Mouse (Mus musculus) megakaryocyte, embryonic 14.5 days (primary cell): ENCODE measurements around the gene Ccdc185. TPM values are rescaled to one million over a fixed set of nuclear protein-coding genes. Genes with fewer than 3 reads are reported as not detected.
A peak's percentile ranks its signal among the peaks of the same experiment; 100 is the strongest.

ENCODE experiments used
- H3K27me3 ChIP-seq: replicated peaks from 2 replicates; pipeline ENCODE3; 2012; ENCODE audit warnings: inconsistent platforms
- H3K36me3 ChIP-seq: replicated peaks from 2 replicates; pipeline ENCODE3; 2012; ENCODE audit warnings: low read length, inconsistent platforms, mixed read lengths
- H3K4me1 ChIP-seq: 2 replicates; pipeline ENCODE4 v1.6.1; 2012; ENCODE audit warnings: inconsistent platforms
- H3K4me3 ChIP-seq: replicated peaks from 2 replicates; pipeline ENCODE3; 2012; ENCODE audit warnings: moderate library complexity, mild to moderate bottlenecking, inconsistent platforms
- H3K9me3 ChIP-seq: 2 replicates; pipeline ENCODE4 v1.6.1; 2012; ENCODE audit warnings: inconsistent platforms
- FLI1 ChIP-seq: IDR thresholded peaks from 2 replicates; pipeline ENCODE4 v1.6.1; 2012; ENCODE audit warnings: low read length, inconsistent platforms, mixed read lengths
- GATA1 ChIP-seq: IDR thresholded peaks from 3 replicates; pipeline ENCODE4 v1.6.1; 2012; ENCODE audit warnings: mixed read lengths, low read length, inconsistent platforms, borderline replicate concordance
- polyA plus RNA-seq: library from polyadenylated mRNA; stranded (reverse); fragments of >175 nt; gene quantifications from 2 replicates; pipeline ENCODE4 v1.2.3, GENCODE M21; 2012; ENCODE audit warnings: low replicate concordance; ENCODE audit not compliant: insufficient read depth

Gene Ccdc185
- polyA plus RNA-seq, 1 experiment: not detected

GRCm38 (mm10) chr1:182753694-182754093 lies 4.7 kb upstream of the Ccdc185 start:
- Histone ChIP-seq H3K36me3 (no peaks in the 10 kb centered on the region), H3K4me1 (no peaks in the 10 kb centered on the region; the same call in 1 of the 2 replicates), H3K27me3 (peaks cover 6% of the 10 kb centered on the region), H3K4me3 (no peak overlapping the region), H3K9me3 (peaks cover 5% of the 10 kb centered on the region; the same call in 1 of the 2 replicates)
- no peak for TF ChIP-seq FLI1
- TF ChIP-seq GATA1: no peak

DNA sequence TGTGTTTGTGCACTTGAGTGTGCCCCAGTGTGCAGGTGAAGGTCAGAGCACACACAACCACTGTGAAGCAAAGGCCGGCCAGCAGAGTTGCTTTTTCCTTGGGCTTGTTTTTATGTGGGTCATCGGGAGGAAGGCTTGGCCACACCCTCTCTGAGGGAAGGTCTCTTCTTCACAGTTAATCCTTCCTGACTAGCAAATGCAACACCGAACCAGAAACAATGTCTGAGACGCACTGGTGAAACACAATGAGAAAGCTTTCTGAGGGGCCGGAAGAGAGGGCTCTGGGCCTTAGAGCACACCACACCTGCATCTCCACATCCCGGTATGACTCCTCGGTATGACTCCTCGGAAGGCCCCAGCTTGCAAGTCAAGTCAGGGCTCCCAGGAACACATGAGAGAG lies 2.3 kb upstream of the Ccdc185 start:
- peaks cover 11% of the 10 kb centered on the region; the same call in 1 of the 2 replicates for H3K9me3 ChIP-seq

GRCm38 (mm10) chr1:182747834-182748233 lies 1.1 kb downstream of the Ccdc185 start:
- Histone ChIP-seq H3K4me1 (no peaks in the 10 kb centered on the region), H3K9me3 (peaks cover 11% of the 10 kb centered on the region; the same call in 1 of the 2 replicates), H3K36me3 (no peaks in the 10 kb centered on the region), H3K4me3 (no peak overlapping the region), H3K27me3 (peaks cover 10% of the 10 kb centered on the region)
- TF ChIP-seq GATA1: no peak
- no peak for TF ChIP-seq FLI1

More for the DNA sequence above, 2.3 kb upstream of the Ccdc185 start:
- H3K4me1 ChIP-seq: no peaks in the 10 kb centered on the region; the same call in 1 of the 2 replicates
- no peaks in the 10 kb centered on the region for H3K36me3 ChIP-seq
- TF ChIP-seq GATA1: no peak
- TF ChIP-seq FLI1: no peak
- H3K4me3 ChIP-seq: no peak overlapping the region
- H3K27me3 ChIP-seq: peaks cover 11% of the 10 kb centered on the region

GRCm38 (mm10) chr1:182747081-182747480 lies 1.9 kb downstream of the Ccdc185 start:
- H3K4me1 ChIP-seq: no peaks in the 10 kb centered on the region
- no peaks in the 10 kb centered on the region for H3K36me3 ChIP-seq
- peaks cover 11% of the 10 kb centered on the region; the same call in 1 of the 2 replicates for H3K9me3 ChIP-seq
- peaks cover 10% of the 10 kb centered on the region for H3K27me3 ChIP-seq
- H3K4me3 ChIP-seq: peak overlapping the region; percentile 12
- TF ChIP-seq GATA1 (no peak), FLI1 (no peak)

DNA sequence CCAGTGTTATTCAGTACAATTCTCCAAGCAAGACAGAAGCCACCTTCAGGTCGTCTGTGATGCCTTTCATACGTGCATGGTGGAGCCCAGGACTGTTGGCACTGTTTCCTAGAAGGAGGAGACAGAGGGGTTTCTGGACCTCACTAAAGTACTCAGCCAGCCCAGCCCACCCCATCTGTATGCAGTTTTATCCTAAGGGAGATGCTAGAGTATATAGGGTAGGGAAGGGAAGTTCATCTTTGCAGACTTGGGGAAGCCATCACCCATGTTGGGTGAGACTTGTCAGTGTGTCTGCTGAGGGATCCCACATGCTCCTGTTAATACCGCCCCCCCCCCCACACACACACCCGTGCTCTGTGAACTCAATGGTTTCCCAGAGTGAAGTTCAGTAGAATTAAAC lies 13.1 kb downstream of the Ccdc185 start:
- TF ChIP-seq FLI1 (no peak), GATA1 (no peak)

GRCm38 (mm10) chr1:182732695-182733094 lies 16.3 kb downstream of the Ccdc185 start:
- TF ChIP-seq GATA1 (no peak), FLI1 (no peak)
- Histone ChIP-seq H3K36me3 (no peaks in the 10 kb centered on the region), H3K4me1 (no peaks in the 10 kb centered on the region), H3K9me3 (no peaks in the 10 kb centered on the region), H3K4me3 (no peak overlapping the region), H3K27me3 (peaks cover 10% of the 10 kb centered on the region)

More for the DNA sequence above, 13.1 kb downstream of the Ccdc185 start:
- H3K4me1 ChIP-seq: no peaks in the 10 kb centered on the region
- no peaks in the 10 kb centered on the region for H3K36me3 ChIP-seq
- no peaks in the 10 kb centered on the region for H3K9me3 ChIP-seq
- H3K4me3 ChIP-seq: no peak overlapping the region
- peaks cover 9% of the 10 kb centered on the region for H3K27me3 ChIP-seq

- Histone ChIP-seq H3K27me3 (peaks cover 8% of the 10 kb centered on the region), H3K4me3 (no peak overlapping the region), H3K9me3 (no peaks in the 10 kb centered on the region), H3K4me1 (no peaks in the 10 kb centered on the region), H3K36me3 (no peaks in the 10 kb centered on the region)
- TF ChIP-seq FLI1 (no peak), GATA1 (no peak)
These were observed 20.0 kb downstream of the Ccdc185 start for GRCm38 (mm10) chr1:182729002-182729401.

- Histone ChIP-seq H3K27me3 (peaks cover 6% of the 10 kb centered on the region), H3K9me3 (no peaks in the 10 kb centered on the region), H3K36me3 (no peaks in the 10 kb centered on the region), H3K4me1 (no peaks in the 10 kb centered on the region), H3K4me3 (no peak overlapping the region)
- no peak for TF ChIP-seq FLI1
- no peak for TF ChIP-seq GATA1
These were observed 21.4 kb downstream of the Ccdc185 start for GRCm38 (mm10) chr1:182727541-182727940.

DNA sequence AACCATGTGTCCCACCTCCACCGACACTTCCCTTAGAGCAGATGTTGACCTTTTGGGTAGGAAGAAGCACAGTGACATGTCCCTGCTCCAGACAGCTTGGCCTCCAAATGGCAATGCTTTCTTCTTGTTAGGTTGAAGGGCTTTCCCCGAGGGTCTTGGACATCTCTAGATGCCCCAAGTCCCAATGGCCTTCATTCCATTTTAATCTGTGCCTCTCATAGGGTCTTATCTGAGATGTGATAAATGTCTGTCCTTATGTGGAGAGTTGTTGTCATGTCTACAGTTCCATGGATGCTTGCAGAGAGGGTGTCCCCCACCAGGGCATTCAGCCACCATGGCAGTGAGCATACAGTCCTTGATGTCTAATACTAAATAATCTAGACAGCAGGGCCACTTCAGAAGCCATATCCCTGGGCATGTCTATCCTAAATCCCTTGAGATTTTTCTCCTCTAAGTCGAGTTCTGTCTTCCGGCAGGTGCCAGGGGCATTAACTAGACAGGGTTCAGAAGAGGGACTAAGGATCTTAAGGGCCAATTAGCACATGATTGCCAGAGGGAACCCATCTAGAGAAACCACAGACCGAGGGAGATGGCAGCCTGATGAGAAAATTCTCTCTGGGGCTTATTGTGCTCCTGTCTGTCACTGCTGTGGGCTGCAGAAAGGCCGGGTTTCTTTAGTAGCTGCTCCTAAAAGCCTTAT lies 34.6 kb downstream of the Ccdc185 start:
- H3K9me3 ChIP-seq: no peaks in the 10 kb centered on the region
- H3K36me3 ChIP-seq: no peaks in the 10 kb centered on the region
- no peak overlapping the region for H3K4me3 ChIP-seq
- H3K27me3 ChIP-seq: peaks cover 3% of the 10 kb centered on the region
- H3K4me1 ChIP-seq: no peaks in the 10 kb centered on the region
- TF ChIP-seq GATA1 (no peak), FLI1 (no peak)

DNA sequence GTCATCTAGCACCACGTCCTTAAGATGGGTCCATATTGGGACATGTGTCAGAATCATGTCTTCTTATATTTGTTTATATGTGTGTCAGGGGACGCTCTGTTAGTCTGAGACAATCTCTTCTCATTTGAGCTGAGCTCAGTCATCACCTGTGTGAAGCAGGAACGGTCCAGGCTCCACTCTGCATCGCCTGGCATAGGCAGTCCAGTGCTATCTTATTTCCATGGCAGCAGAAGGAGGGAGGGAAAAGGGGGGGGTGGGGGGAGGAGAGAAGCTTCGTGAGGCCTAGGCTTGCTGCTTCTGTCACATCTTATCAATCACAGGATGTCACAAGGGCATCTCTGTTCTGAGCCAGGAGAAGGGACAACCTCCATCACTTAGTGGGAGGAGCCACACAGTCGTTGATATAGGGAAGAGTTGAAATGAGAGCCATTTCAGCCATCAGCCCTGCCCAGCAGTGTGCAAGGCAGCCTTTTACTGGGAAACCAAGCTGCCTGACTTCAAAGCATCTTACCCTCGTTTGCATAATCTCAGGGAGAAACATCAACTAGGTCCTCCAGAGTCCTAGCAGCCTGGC lies 37.5 kb downstream of the Ccdc185 start:
- Histone ChIP-seq H3K4me1 (no peaks in the 10 kb centered on the region), H3K9me3 (peaks cover 11% of the 10 kb centered on the region), H3K27me3 (peaks cover 2% of the 10 kb centered on the region), H3K4me3 (no peak overlapping the region), H3K36me3 (no peaks in the 10 kb centered on the region)
- TF ChIP-seq FLI1: no peak
- no peak for TF ChIP-seq GATA1
